Mouse (Mus musculus) right cerebral cortex, postnatal 14 days (tissue): ENCODE measurements around the gene Pgm1.

Experiments used
- DNase-seq: peaks from one replicate; pipeline ENCODE4 v3.0.0; 2022

Gene Pgm1

GRCm38 (mm10) chr4:99958084-99958815, 29.0 kb downstream of the Pgm1 start:
- DNase-seq: no peak

- DNase-seq: no peak
Observed at GRCm38 (mm10) chr4:99959308-99959707, 30.1 kb downstream of the Pgm1 start.

- no peak for DNase-seq
Observed at GRCm38 (mm10) chr4:99966555-99966954, 37.3 kb downstream of the Pgm1 start.

DNA sequence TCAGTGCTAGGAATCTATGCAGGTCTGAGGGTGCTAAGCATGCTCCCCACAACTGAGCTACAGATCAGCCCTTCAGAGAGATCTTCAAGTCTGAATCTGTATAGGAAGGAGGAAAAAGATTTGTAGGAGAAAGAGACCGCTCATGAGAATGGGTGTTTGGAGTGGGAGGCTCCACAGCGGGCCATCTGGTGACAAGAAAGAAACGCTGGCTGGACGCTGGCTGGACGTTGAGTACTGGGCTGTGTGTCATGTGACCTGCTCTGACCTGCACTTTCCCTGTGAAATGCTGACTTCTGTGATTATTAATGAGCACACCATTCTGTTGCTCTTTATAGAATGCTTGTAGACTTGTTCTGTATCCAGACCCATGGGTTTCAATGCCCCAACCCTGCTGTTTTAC, 40.1 kb downstream of the Pgm1 start:
- DNase-seq: no peak

DNA sequence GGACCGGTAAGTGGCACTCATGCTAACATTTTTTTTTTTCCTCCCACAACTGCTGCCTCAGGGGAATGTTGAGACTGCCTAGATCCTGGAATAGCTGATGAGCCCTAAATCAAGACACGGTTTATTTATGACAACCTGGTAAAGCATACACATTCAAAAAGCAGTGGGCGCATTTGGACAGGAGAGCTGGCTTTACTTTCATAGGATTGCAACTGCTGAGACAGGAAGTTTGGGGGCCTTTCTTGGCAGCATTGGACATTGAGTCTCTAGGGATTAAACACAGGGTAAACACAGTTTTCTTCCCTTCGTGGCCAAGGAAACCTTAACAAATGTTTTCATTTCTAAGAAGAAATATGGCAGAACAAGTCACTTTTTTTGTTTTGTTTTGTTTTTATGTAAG, 40.9 kb downstream of the Pgm1 start:
- DNase-seq: no peak

DNA sequence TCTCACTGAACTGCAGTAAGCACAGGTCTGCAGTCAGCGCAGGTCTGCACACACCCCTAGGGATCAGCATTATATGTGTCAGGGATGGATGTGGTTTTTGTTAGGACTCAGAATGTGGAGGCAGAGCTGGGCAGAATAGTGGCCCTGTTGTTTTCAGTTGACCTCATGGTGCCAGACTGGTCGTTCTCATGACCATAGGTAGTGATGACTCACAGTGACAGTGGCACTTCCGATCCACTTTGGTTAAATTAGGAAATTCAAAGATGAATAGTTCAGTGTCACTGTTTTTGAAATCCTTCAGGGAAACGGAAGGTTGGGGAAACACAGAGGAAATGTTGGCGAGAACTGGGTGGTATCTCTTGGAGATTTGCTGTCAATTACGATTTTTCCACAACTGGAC, 43.7 kb downstream of the Pgm1 start:
- DNase-seq: no peak

- DNase-seq: no peak
Observed at GRCm38 (mm10) chr4:99973931-99974330, 44.7 kb downstream of the Pgm1 start.

DNA sequence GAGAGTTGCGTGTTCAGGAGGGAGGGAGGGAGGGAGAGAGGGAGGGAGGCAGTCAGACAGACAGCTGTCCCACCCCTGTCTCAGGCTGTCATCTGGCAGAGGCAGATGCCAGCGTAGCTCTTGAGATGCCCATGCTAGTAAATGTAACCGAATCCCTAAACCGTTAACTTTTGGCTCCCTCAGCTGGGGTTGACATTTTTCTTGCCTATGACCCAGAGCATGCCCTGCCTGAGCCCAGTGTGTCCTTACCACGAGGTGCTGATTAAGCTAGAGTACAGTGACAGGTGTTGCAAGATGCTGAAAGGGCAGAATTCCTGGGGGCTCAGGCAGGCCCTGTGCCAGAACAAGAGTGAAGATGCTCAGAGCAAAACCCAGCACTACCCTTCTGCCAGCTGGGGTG, 45.2 kb downstream of the Pgm1 start:
- no peak for DNase-seq

DNA sequence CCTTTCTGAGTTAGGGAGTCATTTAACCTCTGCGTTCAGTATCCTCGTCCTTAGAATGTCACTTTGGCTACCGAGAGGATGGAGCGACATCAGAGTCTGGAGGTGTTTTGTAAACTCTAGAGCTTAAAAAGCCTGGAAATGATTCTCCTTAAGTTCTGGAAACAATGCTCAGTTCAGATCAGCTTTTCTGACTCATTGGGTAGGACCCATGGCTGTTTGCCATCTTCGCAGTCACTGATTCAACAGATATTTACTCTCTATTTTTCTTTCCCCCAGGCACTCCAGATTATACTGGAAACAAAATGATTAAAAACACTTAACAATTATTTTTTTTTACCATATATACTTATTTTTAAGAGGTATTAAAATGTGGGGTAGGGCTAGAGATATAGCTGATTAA, 50.1 kb downstream of the Pgm1 start:
- no peak for DNase-seq

GRCm38 (mm10) chr4:99981216-99981615, 52.0 kb downstream of the Pgm1 start:
- DNase-seq: no peak

GRCm38 (mm10) chr4:99983652-99984368, 54.6 kb downstream of the Pgm1 start:
- DNase-seq: no peak

DNA sequence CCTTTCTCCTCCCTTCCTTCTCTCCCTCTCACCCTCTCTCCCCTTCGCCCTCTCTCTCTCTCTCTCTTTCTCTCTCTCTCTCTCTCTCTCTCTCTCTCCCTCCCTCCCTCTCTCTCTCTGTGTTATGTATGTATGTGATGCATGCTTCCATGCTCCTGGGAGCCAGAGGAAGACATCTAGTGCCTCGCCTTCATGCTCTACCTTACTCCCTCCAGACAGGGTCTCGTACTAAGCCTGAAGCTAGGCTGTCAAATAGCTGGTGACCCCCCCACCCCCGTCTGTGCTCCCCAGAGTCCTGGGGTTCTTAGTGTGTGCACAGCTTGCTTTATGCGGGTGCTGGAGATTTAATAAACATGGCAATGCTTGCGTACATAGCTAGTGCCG, 55.1 kb downstream of the Pgm1 start:
- DNase-seq: no peak

DNA sequence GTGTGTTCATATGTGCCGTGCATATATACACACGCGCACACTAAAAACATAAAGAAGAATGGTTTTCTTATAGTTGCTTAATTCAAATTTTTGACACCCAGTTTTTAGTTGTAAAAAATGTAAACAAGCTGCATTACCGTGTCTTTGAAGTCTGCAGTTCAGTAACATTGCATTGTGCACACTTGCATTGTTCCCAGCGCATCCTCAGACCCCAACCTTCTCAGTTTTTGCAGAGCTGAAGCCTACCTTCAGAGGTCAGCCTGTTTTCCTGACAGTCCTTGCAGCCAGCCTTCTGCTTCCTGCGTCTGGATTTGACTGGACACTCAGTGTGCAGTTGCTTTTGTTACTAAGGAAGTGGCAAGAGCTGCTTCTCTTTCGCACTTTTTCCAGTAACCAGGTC, 55.9 kb downstream of the Pgm1 start:
- no peak for DNase-seq

DNA sequence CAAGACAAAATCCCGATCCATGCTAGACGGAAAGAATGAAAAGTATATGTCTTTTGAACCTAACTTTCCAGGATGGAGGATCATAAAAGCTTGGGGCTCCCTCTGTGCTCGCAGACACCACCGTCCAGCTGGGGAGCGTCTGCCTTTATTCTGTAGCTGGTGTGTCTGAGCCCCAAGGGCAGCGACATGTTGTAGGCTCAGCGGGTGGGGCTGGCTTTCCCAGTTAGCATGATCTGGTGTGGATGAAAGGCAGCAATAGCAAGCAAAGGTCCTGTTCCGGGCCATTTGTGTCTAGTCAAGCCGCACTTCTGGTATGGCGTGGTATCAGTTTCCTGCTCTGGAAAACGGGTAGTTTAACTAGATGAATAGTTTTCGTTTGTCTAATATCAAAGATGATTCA, 56.4 kb downstream of the Pgm1 start:
- DNase-seq: no peak

DNA sequence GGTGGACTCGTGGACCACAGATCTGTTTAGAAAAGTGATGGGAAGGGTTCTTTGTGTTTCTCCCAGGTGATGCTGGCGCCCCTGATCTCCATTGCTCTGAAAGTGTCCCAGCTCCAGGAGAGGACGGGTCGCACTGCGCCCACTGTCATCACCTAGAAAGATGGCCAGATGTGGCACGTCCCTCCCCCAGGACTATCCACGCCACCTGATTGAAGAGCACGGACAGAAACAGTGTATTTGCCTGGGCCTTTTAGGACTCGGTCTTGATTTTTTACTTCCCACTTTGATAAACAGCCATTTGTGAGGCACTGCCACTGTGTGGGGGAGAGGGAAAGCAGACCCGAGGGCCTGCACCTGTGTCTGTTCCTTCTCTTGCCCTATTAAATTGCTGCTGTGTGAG, 57.4 kb downstream of the Pgm1 start:
- no peak for DNase-seq

DNA sequence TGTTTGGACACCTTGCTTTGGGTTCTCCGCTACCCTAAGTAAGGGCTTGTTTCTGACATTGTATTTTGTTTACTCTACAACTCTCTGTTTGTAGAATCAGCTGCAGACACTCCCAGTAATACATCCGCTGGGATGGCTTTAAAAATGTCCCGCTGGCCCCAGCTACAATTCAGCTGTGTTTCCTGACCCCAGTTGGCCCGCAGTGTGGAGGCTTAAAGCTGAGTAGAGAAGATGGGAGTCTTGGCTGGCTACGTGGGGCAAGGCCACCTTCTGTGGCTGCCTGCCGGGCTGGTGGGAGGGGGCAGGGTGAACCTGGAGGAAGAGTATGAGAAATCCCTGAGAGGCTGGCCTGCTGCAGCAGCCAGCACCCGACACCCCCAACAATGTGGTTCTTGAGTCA, 59.6 kb downstream of the Pgm1 start:
- no peak for DNase-seq

DNA sequence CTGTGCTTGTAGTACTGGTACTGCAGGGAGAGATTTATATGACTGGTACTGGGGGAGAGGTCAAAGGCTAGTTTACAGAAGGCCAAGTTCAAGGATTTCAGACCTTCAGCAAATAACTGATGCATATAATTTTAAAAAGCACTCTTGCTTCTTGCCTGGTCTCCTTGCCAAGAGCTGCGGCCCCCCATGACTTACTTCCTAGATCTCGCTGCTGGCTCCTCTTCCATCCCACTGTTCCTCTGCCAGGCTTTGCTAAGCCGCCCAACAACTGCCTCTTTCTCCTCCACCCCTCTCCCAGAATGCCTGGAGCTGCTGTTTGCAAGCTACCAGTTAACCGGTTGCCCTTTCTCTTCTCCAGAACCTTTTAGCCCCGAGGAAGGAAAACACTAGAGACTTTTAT, 71.8 kb downstream of the Pgm1 start:
- no peak for DNase-seq

DNA sequence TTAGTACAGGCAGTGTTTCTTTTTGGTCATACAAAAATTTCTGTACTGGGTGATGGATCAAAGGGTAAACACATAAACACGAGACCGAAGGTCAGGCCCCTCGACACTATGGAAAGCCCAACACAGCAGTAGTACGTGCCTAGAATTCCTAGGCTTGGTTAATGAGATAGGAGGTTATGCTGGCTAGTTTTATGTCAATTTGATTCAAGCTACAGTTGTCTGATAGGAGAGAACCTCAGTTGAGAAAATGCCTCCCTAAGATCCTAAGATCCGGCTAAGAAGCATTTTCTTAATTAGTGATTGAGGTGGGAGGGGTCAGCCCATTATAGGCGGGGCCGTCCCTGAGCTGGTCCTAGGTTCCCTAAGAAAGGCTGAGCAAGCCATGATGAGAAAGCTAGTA, 72.6 kb downstream of the Pgm1 start:
- DNase-seq: no peak

DNA sequence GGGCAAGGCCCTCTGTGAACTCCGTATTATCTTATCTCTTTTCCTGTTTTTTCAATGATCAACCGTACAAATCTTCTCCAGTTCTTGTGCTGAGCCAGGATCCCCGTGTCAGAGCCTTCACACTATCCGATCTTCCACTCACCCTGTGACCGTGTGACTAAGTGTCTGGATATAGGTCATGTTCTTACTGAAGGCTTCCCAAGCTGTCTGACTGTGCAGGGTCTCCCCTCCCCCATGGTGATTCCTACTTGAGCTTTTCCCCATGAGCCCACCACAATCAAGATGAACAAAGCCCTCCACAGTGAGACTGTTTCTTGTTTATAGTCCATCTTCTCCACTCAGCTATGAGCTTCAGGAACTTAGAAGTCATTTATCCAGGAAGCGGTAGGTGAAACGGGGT, 78.5 kb downstream of the Pgm1 start:
- DNase-seq: no peak

- DNase-seq: peak; percentile 51
Observed at GRCm38 (mm10) chr4:100008371-100009090, 79.3 kb downstream of the Pgm1 start.

GRCm38 (mm10) chr4:100009211-100009678, 80.0 kb downstream of the Pgm1 start:
- no peak for DNase-seq

DNA sequence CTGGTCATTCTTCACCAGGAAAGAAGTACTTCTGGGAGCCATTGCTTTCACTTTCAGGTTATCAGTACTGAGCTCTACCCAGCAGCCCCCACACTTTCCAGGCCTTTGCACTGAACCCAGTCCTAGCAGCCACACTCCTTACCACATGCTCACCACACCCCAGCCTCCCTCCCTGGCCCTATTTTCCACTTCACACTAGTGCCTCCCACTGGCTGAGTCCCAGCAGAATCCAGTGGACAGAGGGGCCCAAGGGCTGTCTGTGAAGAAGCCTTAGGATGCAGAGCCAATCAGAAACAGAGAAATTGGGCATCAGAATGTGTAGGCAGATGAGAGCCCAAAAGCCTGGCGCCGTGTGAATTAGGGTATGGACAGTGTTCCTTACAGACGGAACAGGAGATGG, 81.7 kb downstream of the Pgm1 start:
- DNase-seq: no peak

GRCm38 (mm10) chr4:100011563-100011962, 82.3 kb downstream of the Pgm1 start:
- DNase-seq: no peak
